Mouse (Mus musculus) forebrain, embryonic 11.5 days (tissue): ENCODE measurements around the gene Mlph. TPM values are rescaled to one million over a fixed set of nuclear protein-coding genes. Genes with fewer than 3 reads are reported as not detected.

ENCODE experiments used
- ATAC-seq: fragments of 200-750 bp; cut with Nextera tagmentation; replicated peaks from 2 replicates; pipeline ENCODE4 v1.8.0; 2017; ENCODE audit warnings: moderate TSS enrichment; ENCODE audit not compliant: low FRiP score
- DNase-seq: peaks from one replicate; pipeline ENCODE4 v3.0.0-alpha.2; 2017; ENCODE audit warnings: low spot score
- H3K27ac ChIP-seq: fragments of 300-500 bp; sonication (generic); 2 replicates; pipeline ENCODE4 v1.5.1; 2014; ENCODE audit warnings: low read depth, low read length
- H3K27me3 ChIP-seq: fragments of 300-500 bp; sonication (generic); 2 replicates; pipeline ENCODE4 v1.6.1; 2014; ENCODE audit warnings: mild to moderate bottlenecking, low read length, mixed read lengths; ENCODE audit not compliant: control insufficient read depth, insufficient read depth
- H3K36me3 ChIP-seq: fragments of 300-500 bp; sonication (generic); 2 replicates; pipeline ENCODE4 v1.6.1; 2014; ENCODE audit warnings: mild to moderate bottlenecking, low read length, moderate library complexity, mixed read lengths; ENCODE audit not compliant: control insufficient read depth, insufficient read depth
- H3K4me1 ChIP-seq: fragments of 300-500 bp; sonication (generic); replicated peaks from 2 replicates; pipeline ENCODE4 v1.6.1; 2014; ENCODE audit warnings: low read length, mixed read lengths; ENCODE audit not compliant: control insufficient read depth, insufficient read depth
- H3K4me2 ChIP-seq: fragments of 300-500 bp; sonication (generic); 2 replicates; pipeline ENCODE4 v1.6.1; 2014; ENCODE audit warnings: low read depth, mild to moderate bottlenecking, low read length, moderate library complexity, mixed read lengths; ENCODE audit not compliant: severe bottlenecking
- H3K4me3 ChIP-seq: fragments of 300-500 bp; sonication (generic); 2 replicates; pipeline ENCODE4 v1.5.1; 2014; ENCODE audit warnings: low read depth, low read length
- H3K9ac ChIP-seq: fragments of 300-500 bp; sonication (generic); 2 replicates; pipeline ENCODE4 v1.6.1; 2014; ENCODE audit warnings: low read length
- H3K9me3 ChIP-seq: fragments of 300-500 bp; sonication (generic); 2 replicates; pipeline ENCODE4 v1.6.1; 2016; ENCODE audit warnings: low read length, mixed read lengths; ENCODE audit not compliant: control insufficient read depth
- WGBS: fragments of 180-500 bp; shearing (Covaris S2); extraction: QIAGEN DNeasy Blood & Tissue Kit; methylation state at CpG from one replicate; pipeline ENCODE4 v1.1.7; 2014; 5-methylcytosine and 5-hydroxymethylcytosine counted together
- polyA plus RNA-seq: library from polyadenylated mRNA; unstranded; fragments of >200 nt; fragmentation: Nextera tagmentation; extraction: Ambion mirVana; gene quantifications from 2 replicates; pipeline ENCODE4 v1.2.1, GENCODE M21; 2014

Gene Mlph
- polyA plus RNA-seq, 1 experiment from 2014 or later = 0.13 TPM

DNA sequence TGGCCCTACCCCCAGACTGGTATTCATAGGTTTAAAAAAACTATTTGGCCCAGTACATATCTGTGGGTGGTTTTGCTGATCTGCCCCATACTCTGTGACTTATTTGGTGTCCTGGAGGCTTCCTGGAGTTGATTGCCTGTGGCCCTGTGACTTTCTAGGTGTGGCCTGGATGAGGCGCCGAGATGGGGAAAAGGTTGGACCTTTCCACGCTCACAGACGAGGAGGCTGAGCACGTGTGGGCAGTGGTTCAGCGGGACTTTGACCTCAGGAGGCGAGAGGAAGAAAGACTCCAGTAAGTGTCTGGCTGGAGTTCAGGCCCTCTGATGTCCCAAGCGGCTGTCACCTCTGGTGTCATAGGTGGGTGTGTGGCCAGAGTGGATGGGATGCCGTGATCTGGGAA, 6.8 kb downstream of the Mlph start:
- Histone ChIP-seq H3K4me3 (no peak overlapping the region), H3K9ac (no peak overlapping the region), H3K4me2 (no peak overlapping the region), H3K27ac (no peak overlapping the region), H3K9me3 (no peaks in the 10 kb centered on the region), H3K4me1 (no peaks in the 10 kb centered on the region), H3K36me3 (no peaks in the 10 kb centered on the region), H3K27me3 (no peaks in the 10 kb centered on the region)
- ATAC-seq = no peak
- no peak for DNase-seq
- 92% methylated on average over 9 of the region's 9 CpGs for WGBS

DNA sequence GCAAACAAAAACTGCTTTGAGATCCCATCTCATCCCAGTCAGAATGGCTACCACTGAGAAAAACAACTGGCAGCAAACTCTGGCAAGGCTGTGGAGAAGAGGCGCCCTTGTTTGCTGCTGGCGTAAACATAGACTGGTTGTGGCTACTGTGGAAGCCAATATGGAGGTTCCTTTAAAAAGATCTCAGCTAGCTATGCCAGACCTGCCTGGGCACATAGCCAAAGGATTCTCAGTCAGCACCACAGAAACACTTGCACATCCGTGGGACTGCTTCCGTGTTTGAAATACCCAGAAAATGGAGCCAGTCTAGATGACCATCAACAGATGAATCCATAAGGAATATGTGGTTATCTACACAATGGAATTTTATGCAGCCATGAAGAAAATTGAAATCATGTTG, 11.1 kb downstream of the Mlph start:
- no peaks in the 10 kb centered on the region for H3K9me3 ChIP-seq
- H3K4me1 ChIP-seq = peaks cover 5% of the 10 kb centered on the region; the same call in 1 of the 2 replicates
- no peak for ATAC-seq
- no peak overlapping the region for H3K4me2 ChIP-seq
- no peak for DNase-seq
- WGBS = 89% methylated on average over 4 of the region's 4 CpGs
- H3K27me3 ChIP-seq = peaks cover 3% of the 10 kb centered on the region; the same call in 1 of the 2 replicates
- no peak overlapping the region for H3K9ac ChIP-seq
- H3K27ac ChIP-seq = no peak overlapping the region
- no peak overlapping the region for H3K4me3 ChIP-seq
- no peaks in the 10 kb centered on the region for H3K36me3 ChIP-seq

DNA sequence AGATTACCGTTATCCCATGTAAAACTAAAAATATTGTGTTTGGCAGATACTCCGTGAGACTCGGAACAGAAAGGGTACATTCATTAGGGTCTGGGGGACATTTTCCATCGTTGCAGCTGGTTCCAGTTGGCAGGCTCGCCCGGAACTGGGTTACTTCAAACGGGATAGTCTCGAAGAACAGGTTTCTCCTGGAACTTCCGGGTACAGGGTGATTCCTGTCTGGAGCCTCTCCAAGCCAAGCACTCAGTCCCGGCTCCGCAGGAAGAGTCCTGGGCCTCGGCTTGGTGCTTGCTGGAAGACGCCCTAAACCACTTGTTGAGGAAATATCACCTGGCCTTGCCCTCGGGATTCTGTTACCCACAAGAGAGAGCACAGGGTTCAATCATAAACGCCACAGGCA, 12.4 kb downstream of the Mlph start:
- no peak overlapping the region for H3K9ac ChIP-seq
- H3K4me1 ChIP-seq = peaks cover 5% of the 10 kb centered on the region; the same call in 1 of the 2 replicates
- no peaks in the 10 kb centered on the region for H3K36me3 ChIP-seq
- no peaks in the 10 kb centered on the region for H3K9me3 ChIP-seq
- DNase-seq (no peak), ATAC-seq (no peak)
- H3K4me3 ChIP-seq = no peak overlapping the region
- 55% methylated on average over 15 of the region's 15 CpGs for WGBS
- no peak overlapping the region for H3K27ac ChIP-seq
- no peak overlapping the region for H3K4me2 ChIP-seq
- H3K27me3 ChIP-seq = peaks cover 3% of the 10 kb centered on the region; the same call in 1 of the 2 replicates

DNA sequence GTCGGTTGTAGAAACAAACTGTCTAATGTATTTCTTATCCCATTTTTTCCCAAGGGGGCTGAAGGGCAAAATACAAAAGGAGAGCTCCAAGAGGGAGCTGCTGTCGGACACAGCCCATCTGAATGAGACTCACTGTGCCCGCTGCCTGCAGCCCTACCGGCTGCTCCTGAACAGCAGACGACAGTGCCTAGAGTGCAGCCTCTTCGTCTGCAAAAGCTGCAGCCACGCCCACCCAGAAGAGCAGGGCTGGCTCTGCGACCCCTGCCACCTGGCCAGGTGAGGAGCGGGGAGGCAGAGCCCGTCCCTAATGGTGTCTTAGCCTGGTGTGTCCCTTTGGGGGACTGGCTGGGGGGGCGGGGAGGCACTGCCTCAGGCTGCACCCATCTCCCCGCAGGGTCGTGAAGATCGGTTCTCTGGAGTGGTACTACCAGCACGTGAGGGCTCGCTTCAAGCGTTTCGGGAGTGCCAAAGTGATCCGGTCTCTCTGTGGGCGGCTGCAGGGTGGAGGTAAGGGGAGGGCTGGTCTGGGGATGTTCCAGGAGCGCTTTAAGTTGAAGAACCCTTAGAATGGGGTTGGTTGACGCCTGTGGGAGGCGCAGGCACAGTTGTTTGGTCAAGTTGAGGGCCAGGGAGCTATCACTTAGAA, 13.2 kb downstream of the Mlph start:
- H3K9me3 ChIP-seq = no peaks in the 10 kb centered on the region
- no peaks in the 10 kb centered on the region for H3K36me3 ChIP-seq
- H3K4me1 ChIP-seq = peaks cover 5% of the 10 kb centered on the region; the same call in 1 of the 2 replicates
- peak overlapping the region; percentile 17; the same call in 1 of the 2 replicates for H3K4me3 ChIP-seq
- H3K27ac ChIP-seq = no peak overlapping the region
- peak overlapping the region; percentile 54 for H3K4me2 ChIP-seq
- no peak for ATAC-seq
- peak; percentile 61 for DNase-seq
- H3K27me3 ChIP-seq = peaks cover 3% of the 10 kb centered on the region; the same call in 1 of the 2 replicates
- 2% methylated on average over 23 of the region's 23 CpGs for WGBS
- 0 out of 2 replicates have a peak overlapping the region, but pooled peaks have one; percentile 20 for H3K9ac ChIP-seq

DNA sequence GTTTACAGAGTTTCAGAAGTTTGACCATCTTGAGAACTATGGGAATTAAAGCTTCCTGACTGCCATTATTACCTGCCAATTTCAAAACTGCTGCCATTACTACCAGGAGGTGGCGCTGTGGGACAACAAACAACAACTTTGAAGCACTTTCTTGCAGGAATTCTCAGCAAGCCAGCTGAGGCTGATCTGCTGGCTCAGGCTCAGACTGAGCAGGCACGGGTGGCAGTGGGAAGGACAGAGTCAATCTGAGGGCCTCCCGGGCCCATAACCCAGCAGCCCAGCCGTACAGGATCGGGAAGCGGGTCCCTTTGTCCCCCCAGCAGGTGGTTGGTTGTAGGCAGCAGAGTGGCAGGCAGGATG, 13.7 kb downstream of the Mlph start:
- 2% methylated on average over 6 of the region's 6 CpGs for WGBS
- Histone ChIP-seq H3K9me3 (no peaks in the 10 kb centered on the region), H3K4me3 (no peak overlapping the region), H3K4me1 (peaks cover 5% of the 10 kb centered on the region; the same call in 1 of the 2 replicates), H3K9ac (no peak overlapping the region), H3K27me3 (peaks cover 3% of the 10 kb centered on the region; the same call in 1 of the 2 replicates), H3K4me2 (peak overlapping the region; percentile 54), H3K27ac (no peak overlapping the region), H3K36me3 (no peaks in the 10 kb centered on the region)
- peak; percentile 92 for DNase-seq
- no peak for ATAC-seq

DNA sequence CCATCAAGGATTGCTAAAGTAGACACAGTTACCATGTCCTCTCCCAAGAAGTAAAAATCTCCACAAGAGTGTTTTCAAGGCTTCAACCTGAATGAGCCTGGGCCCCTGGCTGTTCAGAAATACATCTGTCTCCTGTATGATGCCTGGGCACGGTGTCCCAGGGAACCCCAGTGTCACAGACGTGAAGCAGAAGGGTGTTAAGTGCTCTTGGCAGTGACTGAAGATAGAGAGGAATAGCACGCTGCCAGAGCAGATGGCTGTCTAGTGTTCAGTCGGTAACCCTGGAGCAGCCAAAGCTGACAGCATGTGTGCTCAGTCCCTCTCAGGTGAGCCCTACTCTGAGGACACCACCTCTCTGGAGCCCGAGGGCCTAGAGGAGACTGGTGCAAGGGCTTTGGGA, 18.1 kb downstream of the Mlph start:
- ATAC-seq (no peak), DNase-seq (no peak)
- Histone ChIP-seq H3K27ac (no peak overlapping the region), H3K27me3 (peaks cover 2% of the 10 kb centered on the region; the same call in 1 of the 2 replicates), H3K9ac (no peak overlapping the region), H3K4me2 (no peak overlapping the region), H3K36me3 (no peaks in the 10 kb centered on the region), H3K4me1 (peaks cover 3% of the 10 kb centered on the region; the same call in 1 of the 2 replicates), H3K9me3 (no peaks in the 10 kb centered on the region), H3K4me3 (no peak overlapping the region)
- WGBS = 78% methylated on average over 5 of the region's 5 CpGs

DNA sequence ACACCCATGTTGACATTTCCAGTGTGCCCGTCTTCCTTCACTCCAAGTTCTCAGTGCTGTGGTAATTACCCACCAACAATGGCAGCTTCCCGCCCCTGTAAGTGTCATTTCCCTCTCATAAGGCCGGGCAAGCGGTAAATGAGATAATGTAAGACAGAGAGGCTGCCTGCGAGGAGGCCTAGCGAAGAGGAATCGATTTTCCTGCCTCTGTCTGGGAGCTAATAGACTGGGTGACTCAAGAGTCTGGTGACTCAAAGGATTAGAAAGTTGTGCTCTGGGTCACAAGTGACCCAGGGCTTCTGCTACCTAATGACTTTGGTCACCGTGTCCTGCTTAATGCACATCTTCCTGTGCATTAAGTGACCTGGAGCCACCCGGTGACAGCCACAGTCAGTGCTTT, 22.1 kb downstream of the Mlph start:
- H3K4me1 ChIP-seq = no peaks in the 10 kb centered on the region
- WGBS = 66% methylated on average over 9 of the region's 9 CpGs
- no peaks in the 10 kb centered on the region for H3K9me3 ChIP-seq
- H3K27ac ChIP-seq = no peak overlapping the region
- no peaks in the 10 kb centered on the region for H3K27me3 ChIP-seq
- DNase-seq (no peak), ATAC-seq (no peak)
- H3K9ac ChIP-seq = no peak overlapping the region
- H3K4me3 ChIP-seq = no peak overlapping the region
- no peak overlapping the region for H3K4me2 ChIP-seq
- no peaks in the 10 kb centered on the region for H3K36me3 ChIP-seq

DNA sequence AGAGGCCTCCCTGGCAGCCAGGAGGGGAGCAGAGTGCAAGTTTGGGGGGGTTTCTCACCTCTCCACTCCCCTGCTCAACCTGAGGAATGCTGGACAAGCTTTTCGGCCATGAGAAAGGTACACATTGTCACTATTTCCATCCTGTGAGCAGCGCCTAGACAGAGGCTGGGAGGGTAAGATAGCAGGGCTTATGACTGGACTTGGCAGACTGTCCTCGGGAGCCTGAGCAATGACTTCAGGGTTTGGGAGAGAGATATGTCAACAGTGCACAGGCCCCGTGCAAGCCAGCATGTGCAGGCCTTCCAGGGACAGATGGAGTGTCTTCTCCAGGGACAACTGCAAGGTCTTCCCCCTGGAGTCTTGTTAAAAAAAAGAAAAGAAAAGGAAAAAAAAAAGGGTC, 25.1 kb downstream of the Mlph start:
- Histone ChIP-seq H3K4me3 (no peak overlapping the region), H3K4me2 (no peak overlapping the region), H3K9ac (no peak overlapping the region), H3K4me1 (no peaks in the 10 kb centered on the region), H3K27ac (no peak overlapping the region), H3K9me3 (no peaks in the 10 kb centered on the region), H3K36me3 (no peaks in the 10 kb centered on the region), H3K27me3 (no peaks in the 10 kb centered on the region)
- DNase-seq (no peak), ATAC-seq (no peak)
- WGBS = 79% methylated on average over 4 of the region's 4 CpGs

DNA sequence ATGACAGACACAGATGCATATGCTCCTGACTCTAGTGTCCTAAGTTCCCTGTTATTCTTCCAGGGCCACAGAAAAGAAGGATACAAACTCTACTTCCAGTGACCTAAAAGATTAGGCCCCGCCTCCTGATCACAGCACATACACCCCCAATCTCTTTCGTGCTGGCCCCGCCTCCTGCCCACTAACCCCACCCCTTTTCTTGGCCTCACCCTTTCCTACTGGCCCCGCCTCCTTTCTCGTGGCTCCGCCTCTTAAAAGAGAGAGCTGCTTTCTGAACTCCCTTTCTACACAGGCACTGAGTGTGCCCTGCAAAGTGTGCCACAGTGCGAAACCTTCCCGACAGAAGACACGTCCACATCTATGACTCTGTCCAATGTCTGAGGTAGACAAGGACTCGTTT, 30.3 kb downstream of the Mlph start:
- WGBS = 61% methylated on average over 10 of the region's 10 CpGs
- Histone ChIP-seq H3K4me3 (no peak overlapping the region), H3K4me1 (no peaks in the 10 kb centered on the region), H3K36me3 (no peaks in the 10 kb centered on the region), H3K9ac (no peak overlapping the region), H3K27ac (no peak overlapping the region), H3K27me3 (no peaks in the 10 kb centered on the region), H3K9me3 (no peaks in the 10 kb centered on the region), H3K4me2 (no peak overlapping the region)
- ATAC-seq (no peak), DNase-seq (no peak)
